Mouse (Mus musculus): ENCODE data around the gene Gm20388. TPM values are rescaled to one million over a fixed set of nuclear protein-coding genes. Genes with fewer than 3 reads are reported as not detected.

Gm20388 gene
- polyA plus RNA-seq, 1 experiment: 18.7 TPM

GRCm38 (mm10) chr8:124216951-124217350 lies 4306.3 kb downstream of the Gm20388 start:
- Histone ChIP-seq H3K27me3 (ENCODE audit: control insufficient read depth, insufficient read depth, low read length) (no peaks in the 10 kb centered on the region), H3K4me3 (replicated peaks; ENCODE audit: insufficient read depth, low read depth, low read length) (no peak overlapping the region), H3K4me1 (ENCODE audit: control insufficient read depth, insufficient read depth, low read length) (no peaks in the 10 kb centered on the region), H3K27ac (ENCODE audit: insufficient read depth, low read length) (no peak overlapping the region)
- TF ChIP-seq POLR2A (IDR thresholded peaks at IDR 0.05; ENCODE audit: borderline replicate concordance, insufficient read depth, low read length) (no peak), CTCF (IDR thresholded peaks at IDR 0.05; ENCODE audit: borderline replicate concordance, insufficient read depth, low read depth, low read length) (no peak)
- no peak for DNase-seq

DNA sequence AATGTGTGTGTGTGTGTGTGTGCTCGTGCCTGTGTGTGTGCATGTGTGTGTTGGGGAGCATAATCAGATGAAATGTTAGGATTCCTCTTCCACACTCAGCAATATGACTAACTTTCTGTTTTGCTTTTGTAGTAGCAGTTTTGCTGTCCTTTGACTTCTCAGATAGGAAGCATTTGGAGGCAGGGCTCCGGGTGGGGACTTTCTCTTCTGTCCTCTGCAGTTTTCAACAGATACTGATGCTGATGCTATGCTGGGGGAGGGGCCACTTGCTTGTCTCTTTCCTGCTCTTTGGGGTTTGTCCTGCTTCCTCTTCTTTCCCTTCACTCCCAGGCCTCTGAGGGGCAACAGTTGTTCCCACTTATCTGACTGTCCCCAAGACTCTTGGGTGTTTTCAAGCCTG lies 4319.2 kb downstream of the Gm20388 start:
- Histone ChIP-seq H3K4me3 (replicated peaks; ENCODE audit: insufficient read depth, low read depth, low read length) (no peak overlapping the region), H3K27me3 (ENCODE audit: control insufficient read depth, insufficient read depth, low read length) (no peaks in the 10 kb centered on the region), H3K27ac (ENCODE audit: insufficient read depth, low read length) (no peak overlapping the region), H3K4me1 (ENCODE audit: control insufficient read depth, insufficient read depth, low read length) (peaks cover 6% of the 10 kb centered on the region; the same call in 1 of the 2 replicates)
- WGBS: 86% methylated on average over 2 of the region's 2 CpGs
- DNase-seq: no peak
- TF ChIP-seq CTCF (IDR thresholded peaks at IDR 0.05; ENCODE audit: borderline replicate concordance, insufficient read depth, low read depth, low read length) (no peak), POLR2A (IDR thresholded peaks at IDR 0.05; ENCODE audit: borderline replicate concordance, insufficient read depth, low read length) (no peak)

- H3K4me1 ChIP-seq (ENCODE audit: control insufficient read depth, insufficient read depth, low read length): peaks cover 6% of the 10 kb centered on the region; the same call in 1 of the 2 replicates
- peak in 1 of 2 experiments; percentile 14 for DNase-seq
- TF ChIP-seq POLR2A (IDR thresholded peaks at IDR 0.05; ENCODE audit: borderline replicate concordance, insufficient read depth, low read length): no peak
- WGBS: 55% methylated on average over 8 of the region's 8 CpGs
- H3K27ac ChIP-seq (ENCODE audit: insufficient read depth, low read length): peak overlapping the region; percentile 10; the same call in 1 of the 2 replicates
- H3K4me3 ChIP-seq (replicated peaks; ENCODE audit: insufficient read depth, low read depth, low read length): peak overlapping the region; percentile 80
- no peaks in the 10 kb centered on the region for H3K27me3 ChIP-seq (ENCODE audit: control insufficient read depth, insufficient read depth, low read length)
Measured at GRCm38 (mm10) chr8:124230496-124231175, 4320.0 kb downstream of the Gm20388 start.

DNA sequence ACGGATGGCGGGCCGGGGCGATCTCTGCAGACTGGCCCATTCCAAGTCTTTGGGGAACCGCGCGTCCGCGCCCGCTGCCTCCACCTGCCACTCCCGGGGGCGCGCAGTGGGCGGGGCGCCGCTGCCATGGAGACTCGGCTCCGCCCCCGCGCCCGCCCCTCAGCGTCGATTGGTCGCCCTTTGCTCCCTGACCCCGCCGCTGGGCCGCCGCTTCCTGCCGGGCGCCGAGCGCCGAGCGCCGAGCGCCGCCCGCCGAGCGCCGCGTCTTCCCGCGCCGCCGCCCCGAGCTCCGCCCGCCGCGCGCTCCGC lies 4320.5 kb downstream of the Gm20388 start, which contains the start of gene Galnt2:
Gene Galnt2, plus strand, starts transcription at position 216 of the 309 bp plus-strand sequence.
- no peaks in the 10 kb centered on the region for H3K27me3 ChIP-seq (ENCODE audit: control insufficient read depth, insufficient read depth, low read length)
- peak; percentile 90 to 93 for DNase-seq
- under 1% methylated on average over 48 of the region's 53 CpGs for WGBS

DNA sequence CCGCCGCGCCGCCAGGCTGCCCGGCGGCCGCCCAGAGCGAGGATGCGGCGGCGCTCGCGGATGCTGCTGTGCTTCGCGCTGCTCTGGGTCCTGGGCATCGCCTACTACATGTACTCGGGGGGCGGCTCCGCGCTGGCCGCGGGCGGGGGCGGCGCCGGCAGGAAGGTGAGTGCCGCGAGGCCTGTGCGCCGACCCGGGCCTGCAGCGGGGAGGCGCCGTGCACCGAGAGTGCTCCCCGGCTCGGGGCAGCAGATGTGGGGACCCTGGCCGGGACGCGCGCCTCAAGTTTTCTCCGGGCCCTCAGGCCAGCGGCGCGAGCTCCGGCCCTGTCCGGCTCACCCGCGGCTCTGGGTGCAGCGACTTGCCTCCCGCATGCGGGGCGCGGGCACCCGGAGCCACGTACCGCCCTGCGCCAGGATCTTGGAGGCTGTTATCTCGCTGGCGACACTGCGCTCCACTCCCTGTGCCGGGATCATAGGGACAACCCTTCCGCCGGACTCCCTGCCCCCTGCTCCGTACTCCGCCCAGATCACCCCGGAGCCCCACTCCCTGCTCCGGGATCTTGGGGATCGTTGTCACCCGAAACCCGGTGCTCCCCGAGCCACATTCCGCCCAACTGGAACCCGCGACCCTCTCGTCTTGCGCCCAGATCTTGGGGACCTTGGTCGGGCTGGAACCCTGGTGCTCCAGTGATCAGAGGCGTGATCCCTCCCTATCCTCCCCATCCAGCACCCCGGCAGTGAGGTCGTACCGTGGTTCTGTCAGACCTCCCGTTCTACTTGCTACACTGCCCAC lies 4321.0 kb downstream of the Gm20388 start:
- peak in 1 of 2 experiments; percentile 69 for DNase-seq
- under 1% methylated on average over 83 of the region's 83 CpGs for WGBS
- Histone ChIP-seq H3K4me1 (ENCODE audit: control insufficient read depth, insufficient read depth, low read length) (peaks cover 6% of the 10 kb centered on the region), H3K27ac (ENCODE audit: insufficient read depth, low read length) (no peak overlapping the region; the same call in 1 of the 2 replicates), H3K4me3 (replicated peaks; ENCODE audit: insufficient read depth, low read depth, low read length) (peak overlapping the region; percentile 56), H3K27me3 (ENCODE audit: control insufficient read depth, insufficient read depth, low read length) (no peaks in the 10 kb centered on the region)
- TF ChIP-seq POLR2A (IDR thresholded peaks at IDR 0.05; ENCODE audit: borderline replicate concordance, insufficient read depth, low read length): no peak
- no peak for TF ChIP-seq CTCF (IDR thresholded peaks at IDR 0.05; ENCODE audit: borderline replicate concordance, insufficient read depth, low read depth, low read length)

More for the DNA sequence above, 4320.5 kb downstream of the Gm20388 start, which contains the start of gene Galnt2:
- peak within 1 kb of the TSS; percentile 10 for H3K27ac ChIP-seq (ENCODE audit: insufficient read depth, low read length)
- peaks cover 6% of the 10 kb centered on the region; the same call in 1 of the 2 replicates for H3K4me1 ChIP-seq (ENCODE audit: control insufficient read depth, insufficient read depth, low read length)
- peak within 1 kb of the TSS; percentile 80 for H3K4me3 ChIP-seq (replicated peaks; ENCODE audit: insufficient read depth, low read depth, low read length)
- peak; percentile 54; the same call in 1 of the 2 replicates for TF ChIP-seq POLR2A (IDR thresholded peaks at IDR 0.05; ENCODE audit: borderline replicate concordance, insufficient read depth, low read length)
- TF ChIP-seq CTCF (IDR thresholded peaks at IDR 0.05; ENCODE audit: borderline replicate concordance, insufficient read depth, low read depth, low read length): no peak

DNA sequence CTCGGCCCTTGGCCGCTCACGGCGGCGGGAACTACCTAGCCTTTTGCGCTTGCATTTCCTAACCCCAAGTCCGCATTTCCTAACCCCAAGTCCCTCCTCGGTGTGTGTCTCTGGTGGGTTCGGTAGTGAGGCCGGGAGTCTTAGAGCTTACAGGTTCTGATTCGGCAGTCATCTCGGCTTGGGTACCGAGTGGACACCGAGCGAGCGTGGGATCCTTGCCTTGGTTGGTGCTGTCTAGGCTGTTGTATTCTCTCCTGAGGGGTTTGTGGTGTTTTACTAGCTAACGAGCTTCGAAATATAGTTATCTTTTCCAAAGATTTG lies 4321.6 kb downstream of the Gm20388 start:
- 4% methylated on average over 18 of the region's 18 CpGs for WGBS
- no peak overlapping the region for H3K27ac ChIP-seq (ENCODE audit: insufficient read depth, low read length)

DNA sequence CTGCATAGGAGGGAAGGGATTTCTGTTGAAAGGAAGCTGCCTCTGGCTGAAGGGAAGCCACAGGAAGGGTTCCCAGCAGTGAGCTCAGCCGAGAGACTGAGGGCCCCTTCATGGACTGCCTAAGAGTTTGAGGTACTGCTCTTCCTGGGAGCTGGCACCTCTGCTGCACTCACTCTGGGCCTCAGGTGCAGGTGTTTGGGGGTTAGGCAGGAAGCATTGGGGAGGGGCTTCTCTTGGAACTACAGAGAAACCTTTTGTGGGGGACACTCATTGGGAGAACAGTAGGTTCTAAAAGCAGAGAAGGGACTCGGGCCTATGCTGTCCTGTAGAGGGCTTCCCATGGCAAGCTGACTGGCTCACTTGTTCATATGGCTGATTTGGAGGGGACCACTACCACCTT lies 4323.9 kb downstream of the Gm20388 start:
- Histone ChIP-seq H3K27ac (ENCODE audit: insufficient read depth, low read length) (no peak overlapping the region), H3K27me3 (ENCODE audit: control insufficient read depth, insufficient read depth, low read length) (no peaks in the 10 kb centered on the region), H3K4me1 (ENCODE audit: control insufficient read depth, insufficient read depth, low read length) (peaks cover 32% of the 10 kb centered on the region), H3K4me3 (replicated peaks; ENCODE audit: insufficient read depth, low read depth, low read length) (no peak overlapping the region)
- DNase-seq: peak in 1 of 2 experiments; percentile 10
- 45% methylated on average over 2 of the region's 2 CpGs for WGBS
- no peak for TF ChIP-seq POLR2A (IDR thresholded peaks at IDR 0.05; ENCODE audit: borderline replicate concordance, insufficient read depth, low read length)
- no peak for TF ChIP-seq CTCF (IDR thresholded peaks at IDR 0.05; ENCODE audit: borderline replicate concordance, insufficient read depth, low read depth, low read length)

More for the DNA sequence above, 4321.6 kb downstream of the Gm20388 start:
- Histone ChIP-seq H3K4me1 (ENCODE audit: control insufficient read depth, insufficient read depth, low read length) (peaks cover 10% of the 10 kb centered on the region), H3K27me3 (ENCODE audit: control insufficient read depth, insufficient read depth, low read length) (no peaks in the 10 kb centered on the region), H3K4me3 (replicated peaks; ENCODE audit: insufficient read depth, low read depth, low read length) (peak overlapping the region; percentile 56)
- DNase-seq: no peak
- TF ChIP-seq CTCF (IDR thresholded peaks at IDR 0.05; ENCODE audit: borderline replicate concordance, insufficient read depth, low read depth, low read length): no peak
- no peak for TF ChIP-seq POLR2A (IDR thresholded peaks at IDR 0.05; ENCODE audit: borderline replicate concordance, insufficient read depth, low read length)
